Mouse (Mus musculus): Measurements from ENCODE around the gene Cfap52. TPM values are rescaled to one million over a fixed set of nuclear protein-coding genes. Genes with fewer than 3 reads are reported as not detected.
A peak's percentile ranks its signal among the peaks of the same experiment; 100 is the strongest.

Cfap52 gene
- polyA plus RNA-seq (2016; fragmentation: Nextera tagmentation; extraction: Ambion mirVana), result 0.57 and 0.74 TPM in 2 replicates

DNA sequence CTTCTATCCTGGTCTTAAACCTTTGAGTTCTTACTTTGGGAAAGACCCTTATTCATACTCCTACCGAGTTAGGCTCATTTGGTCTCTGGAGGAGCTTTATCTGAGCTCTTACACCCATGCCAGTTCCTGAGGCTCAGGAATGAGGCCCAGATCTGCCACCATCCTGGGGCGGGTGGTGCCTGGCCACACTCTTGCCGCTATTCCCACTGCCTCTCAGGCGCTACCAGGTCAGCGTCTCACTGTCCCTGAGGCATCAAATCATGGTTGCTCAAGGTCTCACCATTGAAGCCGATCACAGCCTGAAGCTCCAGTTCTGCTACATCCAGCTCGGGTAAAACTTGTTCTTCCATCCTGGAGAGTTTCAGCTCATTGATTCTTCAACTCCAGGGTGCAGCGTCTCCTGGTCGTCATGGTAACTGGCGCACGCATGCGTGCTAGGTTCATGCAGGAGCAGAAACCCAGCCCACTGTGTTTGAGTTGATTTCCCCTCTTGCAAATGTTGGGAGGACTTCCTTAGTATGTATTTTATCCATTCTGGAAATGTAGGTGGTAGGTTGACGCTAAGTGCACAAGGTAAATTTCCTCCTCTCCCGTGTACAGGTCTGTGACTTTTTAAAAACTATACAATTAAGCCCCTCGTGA lies at the start of gene Cfap52:
Gene Cfap52, minus strand, starts transcription at position 410 of the 642 bp plus-strand sequence.
- Histone ChIP-seq H3K27ac (peak within 1 kb of the TSS; percentile 86), H3K4me1 (peaks cover 26% of the 10 kb centered on the region), H3K4me3 (peak within 1 kb of the TSS; percentile 88), H3K36me3 (replicated peaks) (peaks cover 5% of the 10 kb centered on the region), H3K9me3 (no peaks in the 10 kb centered on the region), H3K27me3 (ENCODE audit: poor library complexity, severe bottlenecking) (no peaks in the 10 kb centered on the region)
- peak; percentile 86 for DNase-seq (ENCODE audit: extremely low spot score, low spot score)
- 7% methylated on average over 15 of the region's 15 CpGs for WGBS

DNA sequence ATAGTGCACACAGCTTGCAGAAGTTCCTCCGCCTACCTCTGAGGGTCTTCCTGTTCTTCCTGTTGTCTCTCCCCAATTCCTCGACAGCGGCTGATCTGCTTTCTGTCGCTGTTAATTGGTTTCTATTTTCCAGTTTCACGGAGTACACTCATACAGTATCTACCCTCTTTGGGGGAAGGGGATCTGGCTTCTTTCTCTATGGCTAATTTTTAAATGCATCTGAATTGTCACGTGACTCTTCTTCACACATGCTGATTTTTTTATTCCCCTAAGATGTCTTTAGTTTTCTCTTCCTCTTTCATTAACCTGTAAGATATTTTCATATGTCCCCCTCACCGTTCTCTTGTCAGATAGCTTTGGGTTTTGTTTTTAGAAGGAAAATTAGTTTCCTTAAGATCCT lies 46.8 kb upstream of the Cfap52 start:
- Histone ChIP-seq H3K4me3 (no peak overlapping the region), H3K36me3 (replicated peaks) (no peaks in the 10 kb centered on the region), H3K9me3 (no peaks in the 10 kb centered on the region), H3K27me3 (ENCODE audit: poor library complexity, severe bottlenecking) (no peaks in the 10 kb centered on the region), H3K4me1 (peaks cover 16% of the 10 kb centered on the region), H3K27ac (no peak overlapping the region)
- 92% methylated on average over 7 of the region's 7 CpGs for WGBS
- DNase-seq (ENCODE audit: extremely low spot score, low spot score), result no peak

GRCm38 (mm10) chr11:68009377-68009776 lies 43.9 kb upstream of the Cfap52 start:
- no peak overlapping the region for H3K27ac ChIP-seq
- WGBS, result 91% methylated on average over 5 of the region's 5 CpGs
- H3K9me3 ChIP-seq, result no peaks in the 10 kb centered on the region
- no peaks in the 10 kb centered on the region for H3K27me3 ChIP-seq (ENCODE audit: poor library complexity, severe bottlenecking)
- H3K36me3 ChIP-seq (replicated peaks), result no peaks in the 10 kb centered on the region
- H3K4me1 ChIP-seq, result peaks cover 31% of the 10 kb centered on the region
- no peak for DNase-seq (ENCODE audit: extremely low spot score, low spot score)
- no peak overlapping the region for H3K4me3 ChIP-seq

GRCm38 (mm10) chr11:68007645-68008044 lies 42.2 kb upstream of the Cfap52 start:
- Histone ChIP-seq H3K9me3 (no peaks in the 10 kb centered on the region), H3K27ac (peak overlapping the region; percentile 40; the same call in 1 of the 2 replicates), H3K4me3 (no peak overlapping the region), H3K27me3 (ENCODE audit: poor library complexity, severe bottlenecking) (no peaks in the 10 kb centered on the region), H3K36me3 (replicated peaks) (no peaks in the 10 kb centered on the region), H3K4me1 (peaks cover 31% of the 10 kb centered on the region)
- no peak for DNase-seq (ENCODE audit: extremely low spot score, low spot score)
- 76% methylated on average over 6 of the region's 6 CpGs for WGBS

- Histone ChIP-seq H3K9me3 (no peaks in the 10 kb centered on the region), H3K4me3 (no peak overlapping the region), H3K36me3 (replicated peaks) (no peaks in the 10 kb centered on the region), H3K4me1 (peaks cover 31% of the 10 kb centered on the region), H3K27ac (no peak overlapping the region), H3K27me3 (ENCODE audit: poor library complexity, severe bottlenecking) (no peaks in the 10 kb centered on the region)
- DNase-seq (ENCODE audit: extremely low spot score, low spot score), result no peak
- WGBS, result 57% methylated on average over 8 of the region's 8 CpGs
Observed at GRCm38 (mm10) chr11:68006216-68006789, 40.9 kb upstream of the Cfap52 start.

- Histone ChIP-seq H3K36me3 (replicated peaks) (no peaks in the 10 kb centered on the region), H3K9me3 (no peaks in the 10 kb centered on the region), H3K4me3 (no peak overlapping the region), H3K27me3 (ENCODE audit: poor library complexity, severe bottlenecking) (no peaks in the 10 kb centered on the region), H3K27ac (no peak overlapping the region), H3K4me1 (peaks cover 31% of the 10 kb centered on the region)
- WGBS, result 21% methylated on average over 6 of the region's 6 CpGs
- DNase-seq (ENCODE audit: extremely low spot score, low spot score), result peak; percentile 65
Observed at GRCm38 (mm10) chr11:68004191-68004590, 38.7 kb upstream of the Cfap52 start.

GRCm38 (mm10) chr11:67999629-68000028 lies 34.2 kb upstream of the Cfap52 start:
- H3K4me3 ChIP-seq, result no peak overlapping the region
- no peaks in the 10 kb centered on the region for H3K9me3 ChIP-seq
- no peak for DNase-seq (ENCODE audit: extremely low spot score, low spot score)
- H3K27me3 ChIP-seq (ENCODE audit: poor library complexity, severe bottlenecking), result no peaks in the 10 kb centered on the region
- no peak overlapping the region for H3K27ac ChIP-seq
- H3K36me3 ChIP-seq (replicated peaks), result no peaks in the 10 kb centered on the region
- H3K4me1 ChIP-seq, result peaks cover 5% of the 10 kb centered on the region
- 83% methylated on average over 5 of the region's 5 CpGs for WGBS

- 93% methylated on average over 3 of the region's 3 CpGs for WGBS
- H3K36me3 ChIP-seq (replicated peaks), result no peaks in the 10 kb centered on the region
- no peaks in the 10 kb centered on the region for H3K27me3 ChIP-seq (ENCODE audit: poor library complexity, severe bottlenecking)
- peaks cover 5% of the 10 kb centered on the region for H3K4me1 ChIP-seq
- H3K4me3 ChIP-seq, result no peak overlapping the region
- H3K9me3 ChIP-seq, result no peaks in the 10 kb centered on the region
- no peak for DNase-seq (ENCODE audit: extremely low spot score, low spot score)
- H3K27ac ChIP-seq, result no peak overlapping the region
Observed at GRCm38 (mm10) chr11:67998905-67999304, 33.5 kb upstream of the Cfap52 start.

DNA sequence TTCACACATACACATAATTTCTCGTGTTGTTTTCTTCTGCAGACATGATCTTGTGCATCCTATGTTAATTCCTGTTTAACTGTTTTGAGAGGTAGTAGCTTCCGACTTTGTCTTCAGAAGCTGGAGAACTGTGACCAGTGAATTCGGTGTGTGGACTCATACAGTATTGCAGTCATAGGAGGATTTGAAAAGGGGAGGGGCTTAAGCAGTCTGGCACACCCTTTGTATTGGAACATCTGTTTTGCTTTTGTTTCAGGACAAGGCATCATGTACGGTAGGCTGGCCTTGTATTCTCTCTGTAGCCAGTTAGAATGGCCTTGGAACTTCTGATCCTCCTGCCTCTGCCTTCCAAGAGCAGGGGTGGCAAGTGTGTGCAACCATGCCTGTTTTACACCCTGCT lies 30.5 kb upstream of the Cfap52 start:
- Histone ChIP-seq H3K4me1 (peaks cover 5% of the 10 kb centered on the region), H3K4me3 (no peak overlapping the region), H3K27me3 (ENCODE audit: poor library complexity, severe bottlenecking) (no peaks in the 10 kb centered on the region), H3K9me3 (no peaks in the 10 kb centered on the region), H3K36me3 (replicated peaks) (no peaks in the 10 kb centered on the region), H3K27ac (no peak overlapping the region)
- 83% methylated on average over 4 of the region's 4 CpGs for WGBS
- DNase-seq (ENCODE audit: extremely low spot score, low spot score), result no peak

DNA sequence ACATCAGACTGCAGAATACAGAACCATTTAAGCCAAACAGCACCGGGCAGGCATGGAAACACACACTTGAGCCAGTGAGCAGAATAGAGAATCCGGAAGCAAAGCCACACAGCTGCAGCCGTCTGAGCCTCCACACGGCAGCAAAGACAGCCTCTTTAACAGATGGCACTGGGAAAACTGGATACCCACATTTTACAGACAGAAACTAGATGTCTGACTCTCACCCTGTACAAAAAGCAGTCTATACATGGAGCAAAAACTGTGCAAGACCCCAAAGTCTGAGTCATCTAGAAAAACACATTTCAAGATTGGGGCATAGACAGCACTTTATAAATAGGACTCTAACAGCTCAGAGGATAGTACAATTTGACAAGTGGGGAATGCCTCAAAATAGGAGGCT lies 25.8 kb upstream of the Cfap52 start:
- no peak overlapping the region for H3K27ac ChIP-seq
- 90% methylated on average over 4 of the region's 4 CpGs for WGBS
- no peaks in the 10 kb centered on the region for H3K9me3 ChIP-seq
- H3K36me3 ChIP-seq (replicated peaks), result no peaks in the 10 kb centered on the region
- DNase-seq (ENCODE audit: extremely low spot score, low spot score), result no peak
- H3K4me3 ChIP-seq, result no peak overlapping the region
- H3K4me1 ChIP-seq, result peaks cover 17% of the 10 kb centered on the region
- H3K27me3 ChIP-seq (ENCODE audit: poor library complexity, severe bottlenecking), result no peaks in the 10 kb centered on the region

- no peak for DNase-seq (ENCODE audit: extremely low spot score, low spot score)
- Histone ChIP-seq H3K9me3 (no peaks in the 10 kb centered on the region), H3K27me3 (ENCODE audit: poor library complexity, severe bottlenecking) (no peaks in the 10 kb centered on the region), H3K4me3 (no peak overlapping the region), H3K4me1 (peaks cover 6% of the 10 kb centered on the region), H3K36me3 (replicated peaks) (no peaks in the 10 kb centered on the region; the same call in 1 of the 2 replicates), H3K27ac (no peak overlapping the region)
- WGBS, result 93% methylated on average over 6 of the region's 6 CpGs
Observed at GRCm38 (mm10) chr11:67983564-67983963, 18.1 kb upstream of the Cfap52 start.

GRCm38 (mm10) chr11:67975252-67975651 lies 9.8 kb upstream of the Cfap52 start:
- Histone ChIP-seq H3K36me3 (replicated peaks) (peaks cover 23% of the 10 kb centered on the region), H3K27me3 (ENCODE audit: poor library complexity, severe bottlenecking) (no peaks in the 10 kb centered on the region), H3K9me3 (no peaks in the 10 kb centered on the region), H3K4me1 (no peaks in the 10 kb centered on the region), H3K27ac (no peak overlapping the region), H3K4me3 (no peak overlapping the region)
- DNase-seq (ENCODE audit: extremely low spot score, low spot score), result no peak
- 18% methylated on average over 2 of the region's 2 CpGs for WGBS

DNA sequence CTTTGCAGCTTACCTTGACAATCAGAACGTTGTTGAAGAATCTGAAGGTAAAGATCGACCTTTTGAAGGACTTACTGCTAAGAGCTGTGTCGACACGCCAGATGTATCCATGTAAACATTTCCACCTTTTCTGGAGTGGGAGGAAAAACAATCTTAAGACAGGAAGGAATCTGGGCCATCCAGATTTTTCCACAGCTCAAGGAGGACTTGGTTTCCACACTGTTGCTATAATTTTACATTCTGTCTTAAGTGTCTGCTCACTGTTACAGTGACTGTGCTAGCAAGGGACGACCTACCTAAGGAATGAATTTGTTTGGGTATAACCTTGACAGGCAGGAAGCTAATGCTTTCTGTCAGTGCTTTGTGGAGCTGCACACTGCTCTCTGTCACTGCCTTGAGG lies 7.8 kb upstream of the Cfap52 start:
- Histone ChIP-seq H3K36me3 (replicated peaks) (peaks cover 27% of the 10 kb centered on the region), H3K9me3 (no peaks in the 10 kb centered on the region), H3K27me3 (ENCODE audit: poor library complexity, severe bottlenecking) (no peaks in the 10 kb centered on the region), H3K27ac (no peak overlapping the region), H3K4me1 (no peaks in the 10 kb centered on the region), H3K4me3 (no peak overlapping the region)
- 79% methylated on average over 5 of the region's 5 CpGs for WGBS
- DNase-seq (ENCODE audit: extremely low spot score, low spot score), result no peak

Measured in forebrain, embryonic 10.5 days (tissue).